Mouse (Mus musculus) kidney, postnatal 36 days (tissue): ENCODE data around the gene Wnk2.

ENCODE experiments used
- DNase-seq, 2 experiments: peaks; one replicate each; pipeline ENCODE4 v3.0.0; 2021 to 2022; ENCODE audit warnings: mixed read lengths in 2 of 2

Wnk2 gene

DNA sequence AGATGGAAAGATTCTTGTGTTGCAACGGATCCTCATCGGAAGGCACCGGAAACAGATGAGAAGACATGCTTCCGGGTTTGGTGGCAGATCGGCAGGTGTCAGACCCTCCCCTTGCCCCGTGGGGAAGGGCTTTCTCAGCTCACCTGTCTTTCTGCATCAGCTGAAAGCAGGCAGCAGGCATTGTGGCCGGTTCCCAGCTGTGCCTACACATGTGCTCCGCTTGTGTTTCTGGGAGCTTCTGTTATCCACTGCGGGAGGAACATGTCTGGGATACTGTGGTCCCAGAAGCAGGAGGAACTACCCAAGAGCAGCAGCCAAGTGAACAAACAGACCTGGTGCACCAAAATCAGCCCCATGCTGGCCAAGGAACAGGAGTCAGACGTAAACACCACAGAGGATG, 27.7 kb upstream of the Wnk2 start:
- DNase-seq, result no peak

DNA sequence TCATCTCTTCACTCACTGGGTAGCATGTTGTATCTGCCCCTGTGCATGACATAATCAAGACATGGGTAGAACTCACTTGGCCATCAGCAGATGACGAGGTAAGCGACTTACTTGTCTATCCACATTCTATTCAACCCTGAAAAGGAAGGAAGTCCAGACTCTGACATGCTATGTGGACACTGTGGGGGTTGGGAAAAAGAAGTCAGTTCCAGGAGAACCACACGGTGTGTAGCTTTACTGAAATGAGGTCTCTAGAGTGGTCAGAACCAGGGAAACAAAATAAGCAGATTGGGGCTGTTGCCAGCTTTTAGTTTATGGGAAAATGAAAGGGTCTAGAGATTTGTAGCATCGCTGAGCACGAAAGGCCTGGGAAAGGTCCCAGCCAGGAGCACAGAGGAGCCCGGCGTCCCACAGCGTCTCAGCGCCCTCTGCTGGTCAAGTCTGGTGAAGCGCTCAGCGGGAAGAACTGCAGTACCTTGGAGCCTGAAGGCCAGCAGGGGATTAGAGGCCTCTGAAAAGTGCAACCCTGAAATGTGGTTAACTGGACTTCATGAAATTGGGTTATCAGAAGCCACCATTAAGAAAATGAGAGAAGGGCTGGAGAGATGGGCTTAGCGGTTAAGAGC, 25.3 kb upstream of the Wnk2 start:
- peak; percentile 90 to 97 for DNase-seq

DNA sequence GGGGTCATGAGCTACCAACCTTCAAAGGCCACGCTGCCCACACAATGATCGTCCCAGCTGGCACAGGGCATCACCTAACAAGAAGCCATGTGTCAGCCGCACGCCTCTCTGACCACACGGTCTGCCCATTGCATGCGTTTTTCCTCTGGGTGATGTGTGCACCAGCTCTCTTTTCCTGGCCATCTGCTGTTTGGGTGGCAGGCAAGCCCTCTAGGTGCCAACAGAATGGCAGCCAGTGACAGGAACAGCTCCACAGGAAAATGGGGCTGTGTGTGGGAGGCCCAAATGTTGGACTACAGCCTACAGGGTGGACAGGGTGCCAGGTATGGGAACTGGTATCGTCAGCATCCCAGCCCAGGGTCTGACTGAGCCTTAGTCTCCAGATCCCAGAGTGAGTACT, 24.5 kb upstream of the Wnk2 start:
- DNase-seq, result no peak

GRCm38 (mm10) chr13:49171729-49172128, 23.9 kb upstream of the Wnk2 start:
- DNase-seq, result no peak

DNA sequence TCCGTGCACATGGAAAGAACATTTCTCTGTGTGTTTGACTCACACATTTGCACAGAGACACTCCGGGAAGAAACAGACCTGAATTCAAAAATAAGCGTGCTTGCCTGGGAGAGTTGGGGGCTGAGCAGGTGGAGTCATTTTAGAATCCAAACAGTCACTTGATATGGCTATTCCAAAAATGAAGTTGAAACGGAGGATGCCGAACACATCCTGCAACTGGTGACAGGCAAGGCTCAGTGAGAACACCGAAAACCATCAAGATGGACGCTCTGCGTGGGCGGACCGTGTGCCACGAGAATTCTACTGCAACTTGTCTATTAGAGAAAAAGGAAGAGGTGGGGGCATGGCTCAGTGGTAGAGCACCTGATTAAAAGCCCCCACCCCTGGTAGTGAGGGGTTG, 22.8 kb upstream of the Wnk2 start:
- no peak for DNase-seq

GRCm38 (mm10) chr13:49169448-49170207, 21.8 kb upstream of the Wnk2 start:
- DNase-seq, result peak; percentile 94 to 98

DNA sequence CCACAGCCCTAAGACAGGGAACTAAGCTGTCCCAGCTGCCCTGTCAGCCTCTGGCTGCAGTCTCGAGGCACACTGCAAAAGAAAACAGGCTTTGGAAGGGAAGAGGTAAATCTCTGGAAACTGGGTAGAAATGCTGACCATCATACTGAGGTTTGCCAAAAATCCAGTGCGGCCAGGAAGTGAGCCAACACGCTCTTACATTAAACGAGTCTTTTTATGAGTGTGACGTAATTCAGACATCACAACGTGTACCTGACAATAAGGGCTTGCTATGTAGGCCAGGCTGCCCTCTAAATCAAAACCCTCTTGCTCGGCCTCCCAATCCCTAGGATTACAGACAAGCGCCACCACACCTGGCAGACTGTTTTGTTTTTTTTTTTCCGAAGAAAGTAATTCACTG, 19.3 kb upstream of the Wnk2 start:
- DNase-seq, result no peak

GRCm38 (mm10) chr13:49163645-49164044, 15.8 kb upstream of the Wnk2 start:
- no peak for DNase-seq

DNA sequence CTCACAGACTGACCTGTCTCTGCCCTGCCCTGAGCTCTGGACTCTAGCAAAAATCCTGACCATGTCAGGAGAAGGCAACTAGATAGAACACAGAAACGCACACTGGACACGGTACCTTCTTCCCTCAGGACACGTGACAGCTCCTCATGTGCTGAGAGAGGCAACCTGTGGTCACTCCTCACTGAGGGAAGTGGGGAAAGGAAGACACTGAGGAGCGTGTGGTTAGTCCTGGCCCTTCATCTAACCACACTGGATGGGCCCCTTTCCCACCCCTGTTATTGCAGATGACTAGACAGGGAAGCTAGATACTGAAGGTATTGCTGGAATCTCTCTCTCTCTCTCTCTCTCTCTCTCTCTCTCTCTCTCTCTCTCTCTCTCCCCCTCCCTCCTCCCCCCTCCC, 14.9 kb upstream of the Wnk2 start:
- DNase-seq, result no peak

GRCm38 (mm10) chr13:49161236-49161635, 13.4 kb upstream of the Wnk2 start:
- DNase-seq, result no peak

DNA sequence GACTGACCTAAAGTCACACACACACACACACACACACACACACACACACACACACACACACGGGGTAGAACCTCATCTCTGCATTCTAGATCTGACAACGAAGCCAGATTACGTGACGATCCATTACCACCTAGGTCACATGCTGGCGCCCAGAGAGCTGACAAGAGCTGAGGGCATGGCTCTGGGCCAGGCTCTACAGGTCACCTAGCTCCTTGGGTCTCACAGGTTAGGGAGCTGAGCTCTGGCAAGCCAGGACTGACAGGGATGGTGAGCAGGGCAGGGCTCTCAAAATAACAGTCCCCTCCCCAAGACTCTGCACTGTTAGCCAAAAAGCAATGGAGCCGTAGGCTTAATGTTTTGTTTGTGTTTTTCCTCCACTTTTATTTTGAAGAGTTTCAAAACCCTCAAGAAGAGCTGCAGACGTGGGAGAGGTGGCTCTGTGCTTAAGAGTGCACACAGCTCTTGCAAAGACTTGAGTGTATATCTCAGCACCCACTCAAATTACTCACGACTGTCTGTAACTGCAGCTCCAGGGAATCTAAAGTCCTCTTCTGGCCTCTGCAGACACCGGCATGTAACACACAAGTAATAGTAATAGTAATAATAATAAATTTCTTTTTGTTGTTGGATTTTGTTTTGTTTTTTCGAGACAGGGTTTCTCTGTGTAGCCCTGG, 10.4 kb upstream of the Wnk2 start:
- DNase-seq, result peak; percentile 67 to 74

DNA sequence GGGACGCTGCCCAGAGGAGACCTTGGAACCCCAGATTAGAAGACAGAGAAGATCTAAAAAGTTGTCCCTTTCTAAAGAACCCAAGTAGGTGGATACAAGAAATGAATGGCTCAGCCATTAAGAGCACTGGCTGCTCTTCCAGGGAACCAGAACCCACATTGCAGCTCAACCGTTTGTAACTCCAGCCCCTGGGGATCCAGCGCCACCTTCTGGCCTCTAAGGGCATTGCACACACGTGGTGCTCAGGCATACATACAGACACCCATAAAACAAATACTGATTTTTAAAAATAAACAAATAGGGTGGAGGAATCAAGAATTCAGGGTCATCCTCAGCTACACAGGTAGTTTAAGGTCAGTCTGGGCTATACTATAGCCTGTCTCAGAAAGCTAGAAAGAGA, 8.8 kb upstream of the Wnk2 start:
- DNase-seq, result peak in 1 of 2 experiments; percentile 36

GRCm38 (mm10) chr13:49154621-49155020, 6.8 kb upstream of the Wnk2 start:
- DNase-seq, result peak; percentile 53 to 56

- DNase-seq, result peak; percentile 30 to 53
These were observed 6.2 kb upstream of the Wnk2 start for GRCm38 (mm10) chr13:49154028-49154427.

DNA sequence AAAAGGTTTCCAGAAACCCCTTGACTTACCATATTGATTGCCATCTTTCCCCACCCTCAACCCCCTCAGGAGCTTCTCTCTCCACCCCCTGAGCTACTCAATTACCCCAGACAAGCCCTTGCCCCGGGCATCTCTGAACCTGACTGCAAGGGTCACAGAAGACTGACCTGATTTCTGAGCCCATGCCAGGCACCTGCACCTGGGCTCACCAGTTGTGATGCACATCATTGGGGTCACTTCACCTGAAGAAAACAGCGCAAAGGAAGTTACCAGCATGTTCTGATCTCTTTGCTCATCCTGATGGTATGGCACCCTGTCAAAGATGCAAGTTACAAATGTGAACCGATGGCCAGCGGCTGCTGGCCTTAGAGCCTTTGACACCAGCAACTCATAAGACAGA, 873 bp upstream of the Wnk2 start:
- no peak for DNase-seq

- DNase-seq, result peak; percentile 19 to 34
These were observed 582 bp downstream of the Wnk2 start for GRCm38 (mm10) chr13:49147007-49147857.

DNA sequence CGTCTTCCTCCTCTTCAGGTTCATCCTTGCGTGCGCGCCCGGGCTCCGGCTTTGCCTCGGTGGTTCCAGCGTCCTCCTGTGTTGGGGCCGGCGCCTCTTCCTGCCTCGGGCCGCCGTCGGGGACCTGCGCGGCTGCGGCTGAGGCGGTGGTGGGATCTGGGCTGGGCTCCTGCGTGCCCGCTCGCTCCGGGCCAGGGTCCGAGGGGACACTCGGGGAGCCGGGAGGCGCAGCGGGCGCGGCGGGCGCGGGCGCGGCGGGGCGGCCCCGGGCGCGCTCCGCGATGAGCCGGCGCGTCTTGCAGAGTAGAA, 1.2 kb downstream of the Wnk2 start:
- no peak for DNase-seq

DNA sequence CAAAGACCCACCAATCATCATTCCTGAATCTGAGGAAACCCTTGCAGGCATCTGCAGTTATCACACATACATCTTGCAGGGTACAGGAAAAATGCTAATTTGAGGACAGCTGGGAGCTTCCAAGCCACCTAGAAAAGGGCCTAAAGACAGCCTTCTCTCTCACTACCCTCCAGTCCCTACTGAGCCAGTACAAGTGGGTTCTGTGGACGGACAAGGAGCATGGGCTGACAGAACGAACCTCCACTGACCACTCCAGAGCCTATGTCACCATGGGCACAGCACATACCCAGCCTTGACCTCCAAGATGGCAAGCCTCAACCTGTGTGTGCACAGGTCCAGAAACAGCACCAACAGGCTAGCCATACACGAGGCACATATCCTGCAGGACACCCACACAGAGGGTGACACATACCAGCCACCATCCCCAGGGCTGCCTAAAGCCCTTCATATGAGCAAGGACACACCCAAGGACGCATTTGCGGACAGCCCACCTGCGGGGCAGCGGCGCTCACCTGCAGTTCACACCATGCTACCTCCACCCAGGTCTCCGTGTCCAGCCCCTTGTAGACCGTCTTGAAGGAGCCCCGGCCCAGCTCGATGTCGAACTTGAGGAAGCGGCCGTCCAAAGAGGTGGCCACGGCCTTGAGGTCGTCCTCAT, 1.6 kb downstream of the Wnk2 start:
- no peak for DNase-seq

GRCm38 (mm10) chr13:49145396-49145795, 2.4 kb downstream of the Wnk2 start:
- peak in 1 of 2 experiments; percentile 22 for DNase-seq

DNA sequence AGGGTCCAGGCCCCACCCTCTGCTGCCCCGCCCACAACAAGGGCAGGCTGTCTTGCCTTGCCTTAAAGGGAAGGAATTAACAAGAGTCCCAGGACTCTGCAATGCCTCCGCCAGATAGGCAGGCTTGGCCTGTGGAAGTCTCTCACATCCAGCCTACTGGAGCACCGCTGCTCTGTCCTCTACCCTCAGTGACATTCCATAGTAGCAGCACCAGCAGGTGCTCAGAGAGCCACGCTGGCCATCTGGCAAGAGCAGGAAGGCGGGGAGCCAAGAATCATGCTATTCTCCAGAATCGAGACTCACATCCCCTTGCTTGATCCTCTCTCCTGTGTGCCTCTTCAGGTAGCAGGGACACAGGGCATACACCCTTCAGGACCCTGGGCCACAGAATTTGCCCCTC, 3.4 kb downstream of the Wnk2 start:
- DNase-seq, result no peak

DNA sequence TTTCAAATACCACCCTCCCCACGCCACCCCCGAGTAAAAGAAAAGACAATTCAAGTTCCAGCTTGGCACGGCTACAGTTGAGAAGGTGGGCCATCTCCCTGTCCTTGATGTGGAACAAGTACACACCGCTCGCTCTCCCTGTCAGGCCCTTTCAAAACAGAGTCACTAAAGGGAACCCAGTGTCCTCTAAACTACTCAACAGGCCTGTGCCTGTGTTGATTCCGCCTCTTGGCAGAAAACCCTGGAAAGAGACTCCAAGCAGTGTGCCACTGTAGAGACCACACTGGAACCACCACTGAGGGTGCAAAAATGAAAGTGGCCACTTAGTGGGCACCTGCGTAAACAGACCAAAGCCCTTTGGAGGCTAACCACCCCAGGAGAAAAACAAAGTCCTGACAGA, 4.5 kb downstream of the Wnk2 start:
- no peak for DNase-seq

DNA sequence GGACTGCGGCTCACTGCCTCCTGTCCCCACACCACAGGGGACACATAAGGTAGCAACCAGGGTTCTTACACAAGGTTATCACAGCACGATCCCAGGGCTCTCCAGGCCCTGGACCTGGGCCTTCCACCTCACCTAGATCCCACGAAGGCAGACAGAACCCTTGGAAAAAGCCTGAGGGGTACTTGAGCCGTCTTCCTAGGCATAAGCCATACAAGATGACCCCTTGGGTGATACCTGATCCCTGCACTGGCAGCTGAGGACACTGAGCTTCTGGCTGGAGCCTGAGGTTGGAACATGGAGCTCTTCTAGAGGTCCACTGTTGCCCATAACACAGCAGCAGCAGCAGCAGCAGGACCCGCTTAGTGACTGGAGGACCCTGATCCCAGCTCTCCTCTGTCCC, 5.4 kb downstream of the Wnk2 start:
- DNase-seq, result no peak

DNA sequence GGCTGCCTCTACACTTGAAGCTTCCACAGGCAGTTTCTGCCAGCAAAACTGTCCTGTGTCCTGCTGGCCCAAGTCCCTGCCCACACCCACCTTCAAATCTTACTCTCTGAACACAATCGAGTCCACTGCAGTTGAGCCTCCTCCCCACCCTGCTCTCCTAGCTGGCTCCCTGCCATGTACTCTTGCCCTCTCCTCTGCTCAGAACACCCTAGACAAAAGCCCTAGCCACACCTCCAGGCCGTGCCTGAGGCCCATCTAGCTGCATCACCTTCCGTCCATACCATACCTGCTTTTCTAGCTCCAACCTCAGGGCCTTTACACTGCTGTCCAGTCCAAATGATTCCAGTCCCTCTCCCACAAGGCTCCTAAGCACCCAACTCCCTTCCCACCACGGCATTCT, 7.2 kb downstream of the Wnk2 start:
- peak; percentile 76 to 79 for DNase-seq
